Mouse (Mus musculus) erythroblast, embryonic 14.5 days (primary cell): Measurements from ENCODE around the gene Fanci.

Source experiments
- GATA1 ChIP-seq: IDR thresholded peaks from 2 replicates; pipeline ENCODE4 v1.6.1; 2012; ENCODE audit warnings: low read length, inconsistent platforms, mixed read lengths
- TAL1 ChIP-seq: IDR thresholded peaks from 3 replicates; pipeline ENCODE4 v1.6.1; 2012; ENCODE audit warnings: low read length, inconsistent platforms, mixed read lengths

DNA sequence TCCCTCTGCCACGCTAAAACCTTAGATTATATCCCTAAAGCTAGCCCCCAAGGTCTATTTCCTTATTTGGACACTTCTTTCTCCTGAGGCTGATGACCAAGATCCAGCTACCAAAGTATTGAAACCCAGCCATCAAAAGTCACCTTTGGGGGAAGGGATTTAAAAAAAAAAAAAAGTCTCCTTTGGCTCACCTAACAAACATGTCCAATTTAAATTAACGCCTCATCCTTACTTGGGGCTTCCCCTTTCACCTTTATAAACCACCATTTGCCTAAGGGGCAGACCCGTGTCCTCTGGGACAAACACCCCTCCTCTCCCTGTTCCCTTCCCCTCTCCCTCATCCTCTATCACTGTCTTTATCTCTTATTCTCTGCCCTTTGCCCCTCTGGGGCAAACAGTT, 79.0 kb downstream of the Fanci start:
- no peak for TF ChIP-seq GATA1
- no peak for TF ChIP-seq TAL1
